Mouse (Mus musculus) heart, postnatal 0 days (tissue): ENCODE data around the gene Foxr1. TPM values are rescaled to one million over a fixed set of nuclear protein-coding genes. Genes with fewer than 3 reads are reported as not detected.

Experiments used
- ATAC-seq: fragments of 200-750 bp; cut with Nextera tagmentation; 2 replicates; pipeline ENCODE4 v1.8.0; 2017; ENCODE audit warnings: low read depth, moderate number of reproducible peaks, moderate library complexity; ENCODE audit not compliant: insufficient read depth
- DNase-seq: peaks from one replicate; pipeline ENCODE4 v3.0.0-alpha.2; 2016; ENCODE audit warnings: low spot score
- H3K27ac ChIP-seq: fragments of 300-500 bp; sonication (generic); 2 replicates; pipeline ENCODE4 v1.5.1; 2014; ENCODE audit warnings: low read depth, mild to moderate bottlenecking
- H3K27me3 ChIP-seq: fragments of 300-500 bp; sonication (generic); 2 replicates; pipeline ENCODE4 v1.6.1; 2014; ENCODE audit warnings: low read length, mixed read lengths; ENCODE audit not compliant: control insufficient read depth, insufficient read depth
- H3K36me3 ChIP-seq: fragments of 300-500 bp; sonication (generic); replicated peaks from 2 replicates; pipeline ENCODE4 v1.6.1; 2014; ENCODE audit warnings: low read length, mixed read lengths; ENCODE audit not compliant: control insufficient read depth, insufficient read depth
- H3K4me1 ChIP-seq: fragments of 300-500 bp; sonication (generic); 2 replicates; pipeline ENCODE4 v1.6.1; 2014; ENCODE audit warnings: antibody characterized with exemption; ENCODE audit not compliant: control insufficient read depth, insufficient read depth
- H3K4me2 ChIP-seq: fragments of 300-500 bp; sonication (generic); 2 replicates; pipeline ENCODE4 v1.6.1; 2014; ENCODE audit warnings: low read depth, mild to moderate bottlenecking, low read length, moderate library complexity
- H3K4me3 ChIP-seq: fragments of 300-500 bp; sonication (generic); 2 replicates; pipeline ENCODE4 v1.5.1; 2014; ENCODE audit warnings: low read depth, low read length
- H3K9ac ChIP-seq: fragments of 300-500 bp; sonication (generic); replicated peaks from 2 replicates; pipeline ENCODE4 v1.6.1; 2014; ENCODE audit warnings: low read depth, low read length, mixed read lengths
- H3K9me3 ChIP-seq: fragments of 300-500 bp; sonication (generic); replicated peaks from 2 replicates; pipeline ENCODE4 v1.6.1; 2016; ENCODE audit warnings: low read length; ENCODE audit not compliant: control insufficient read depth
- CTCF ChIP-seq: IDR thresholded peaks from 2 replicates; pipeline ENCODE4 v1.5.1; 2016; ENCODE audit warnings: antibody characterized with exemption, control low read depth, low read depth
- EP300 ChIP-seq: IDR thresholded peaks from 2 replicates; pipeline ENCODE4 v1.6.1; 2016; ENCODE audit warnings: antibody characterized with exemption, low read depth
- WGBS: fragments of 180-500 bp; shearing (Covaris S2); extraction: QIAGEN DNeasy Blood & Tissue Kit; methylation state at CpG from one replicate; pipeline ENCODE4 v1.1.7; 2014; 5-methylcytosine and 5-hydroxymethylcytosine counted together
- polyA plus RNA-seq: library from polyadenylated mRNA; unstranded; fragments of >200 nt; fragmentation: Nextera tagmentation; extraction: Ambion mirVana; gene quantifications from 2 replicates; pipeline ENCODE4 v1.2.1, GENCODE M21; 2015
- total RNA-seq: library from RNA; depleted of rRNA; stranded (reverse); fragments of >200 nt; gene quantifications from 2 replicates; pipeline ENCODE4 v1.2.3, GENCODE M21; 2014; ENCODE audit warnings: low replicate concordance

The Foxr1 gene
- total and polyA plus RNA-seq, 2 experiments from 2014 or later: not detected

DNA sequence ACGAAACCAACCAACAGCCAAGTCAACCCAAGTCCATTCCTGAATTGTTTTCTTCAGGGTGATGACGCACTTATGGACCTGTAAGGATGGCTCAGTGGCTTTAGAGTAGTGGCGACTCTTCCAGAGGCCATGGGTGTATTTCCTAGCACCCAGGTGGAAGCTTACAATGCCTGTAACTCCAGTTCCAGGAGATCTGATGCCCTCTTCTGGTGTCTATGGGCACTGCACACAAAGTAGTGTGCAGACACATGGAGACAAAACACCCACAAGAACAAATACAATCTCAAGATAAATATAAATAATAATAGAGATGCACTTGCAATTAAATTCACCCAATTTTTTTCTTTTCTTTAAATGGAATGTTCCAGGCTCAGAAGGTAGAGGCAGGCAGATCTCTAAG is 35.0 kb upstream of the Foxr1 start:
- Histone ChIP-seq H3K27ac (no peak overlapping the region), H3K36me3 (no peaks in the 10 kb centered on the region), H3K9me3 (no peaks in the 10 kb centered on the region), H3K4me2 (no peak overlapping the region), H3K9ac (no peak overlapping the region), H3K27me3 (no peaks in the 10 kb centered on the region), H3K4me3 (no peak overlapping the region), H3K4me1 (peaks cover 9% of the 10 kb centered on the region; the same call in 1 of the 2 replicates)
- ATAC-seq (no peak), DNase-seq (no peak)
- no peak for TF ChIP-seq EP300
- TF ChIP-seq CTCF: peak; percentile 16; the same call in 1 of the 2 replicates
- 94% methylated on average over 3 of the region's 3 CpGs for WGBS

DNA sequence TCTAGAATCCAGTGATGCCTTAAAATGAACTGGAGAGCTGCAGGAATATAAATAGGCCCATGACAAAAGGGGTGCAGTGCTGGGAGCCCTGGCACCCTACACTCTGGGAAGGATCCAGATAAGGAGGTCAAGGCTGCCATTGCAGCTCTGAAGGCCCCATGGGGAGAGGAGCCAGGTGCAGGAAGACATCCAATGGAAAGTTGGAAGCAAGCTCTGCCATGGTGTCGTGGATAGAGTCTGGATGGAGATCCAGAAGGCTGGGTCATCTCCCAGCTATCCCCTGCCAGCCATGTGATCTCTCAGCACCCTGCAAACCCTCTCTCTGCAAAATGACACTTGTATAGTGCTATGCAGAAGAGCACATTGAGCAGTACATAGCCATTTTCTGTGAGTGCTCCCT is 33.4 kb upstream of the Foxr1 start:
- WGBS: 15% methylated on average over 1 of the region's 1 CpGs
- Histone ChIP-seq H3K4me1 (peaks cover 9% of the 10 kb centered on the region; the same call in 1 of the 2 replicates), H3K36me3 (no peaks in the 10 kb centered on the region), H3K4me3 (no peak overlapping the region), H3K4me2 (no peak overlapping the region), H3K9ac (no peak overlapping the region), H3K9me3 (no peaks in the 10 kb centered on the region), H3K27me3 (0 out of 2 replicates have a peak, but pooled peaks cover 4% of the 10 kb centered on the region), H3K27ac (no peak overlapping the region)
- no peak for DNase-seq
- ATAC-seq: no peak
- TF ChIP-seq EP300 (no peak), CTCF (no peak)

DNA sequence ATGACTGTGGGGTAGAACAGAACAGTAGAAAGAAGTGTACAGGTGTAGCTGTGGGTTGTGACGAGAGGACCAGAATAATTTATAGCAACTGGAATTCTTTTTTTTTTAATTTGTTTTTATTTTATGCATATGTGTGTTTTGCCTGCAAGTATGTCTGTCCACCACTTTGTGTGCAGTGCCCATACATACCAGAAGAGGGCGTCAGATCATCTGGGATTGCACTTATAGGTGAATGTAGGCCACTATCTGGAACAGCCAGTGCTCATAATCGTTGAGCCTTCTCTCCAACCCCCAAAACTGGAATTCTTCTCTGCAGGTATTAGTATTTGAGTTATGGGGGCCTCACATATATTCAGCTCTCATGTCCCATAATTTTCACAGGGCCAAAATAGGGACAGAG is 32.2 kb upstream of the Foxr1 start:
- no peaks in the 10 kb centered on the region for H3K36me3 ChIP-seq
- no peak overlapping the region for H3K9ac ChIP-seq
- ATAC-seq: no peak
- WGBS: 64% methylated on average over 3 of the region's 3 CpGs
- DNase-seq: no peak
- H3K4me2 ChIP-seq: no peak overlapping the region
- TF ChIP-seq CTCF: 0 out of 2 replicates have a peak, but pooled peaks have one; percentile 2
- TF ChIP-seq EP300: no peak
- no peaks in the 10 kb centered on the region for H3K9me3 ChIP-seq
- peaks cover 8% of the 10 kb centered on the region; the same call in 1 of the 2 replicates for H3K4me1 ChIP-seq
- 0 out of 2 replicates have a peak, but pooled peaks cover 4% of the 10 kb centered on the region for H3K27me3 ChIP-seq
- no peak overlapping the region for H3K4me3 ChIP-seq
- no peak overlapping the region for H3K27ac ChIP-seq

DNA sequence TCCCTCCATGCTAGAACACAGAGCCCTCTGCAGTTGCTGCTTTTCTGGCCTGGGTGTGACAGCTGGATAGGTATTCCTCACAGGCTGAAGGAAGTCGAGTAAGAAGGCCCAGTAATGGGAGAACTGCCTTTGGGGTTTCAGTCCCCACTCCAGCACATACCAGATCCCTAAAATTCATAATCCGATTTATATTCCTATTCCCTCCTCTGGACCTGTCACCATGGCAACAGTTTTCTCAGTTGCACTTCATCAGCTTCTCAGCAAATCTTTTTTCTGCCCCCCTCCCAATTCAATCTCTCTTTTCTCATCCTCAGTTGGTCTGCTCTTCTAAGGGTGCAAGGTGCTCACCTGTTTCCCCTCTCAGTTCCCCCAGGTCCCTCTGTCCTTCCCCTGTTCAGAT is 27.9 kb upstream of the Foxr1 start:
- no peaks in the 10 kb centered on the region for H3K4me1 ChIP-seq
- H3K9ac ChIP-seq: no peak overlapping the region
- H3K27me3 ChIP-seq: 0 out of 2 replicates have a peak, but pooled peaks cover 4% of the 10 kb centered on the region
- H3K4me2 ChIP-seq: no peak overlapping the region
- ATAC-seq (no peak), DNase-seq (no peak)
- H3K27ac ChIP-seq: no peak overlapping the region
- 66% methylated on average over 2 of the region's 2 CpGs for WGBS
- H3K9me3 ChIP-seq: no peaks in the 10 kb centered on the region
- TF ChIP-seq CTCF: no peak
- H3K36me3 ChIP-seq: no peaks in the 10 kb centered on the region
- no peak overlapping the region for H3K4me3 ChIP-seq

DNA sequence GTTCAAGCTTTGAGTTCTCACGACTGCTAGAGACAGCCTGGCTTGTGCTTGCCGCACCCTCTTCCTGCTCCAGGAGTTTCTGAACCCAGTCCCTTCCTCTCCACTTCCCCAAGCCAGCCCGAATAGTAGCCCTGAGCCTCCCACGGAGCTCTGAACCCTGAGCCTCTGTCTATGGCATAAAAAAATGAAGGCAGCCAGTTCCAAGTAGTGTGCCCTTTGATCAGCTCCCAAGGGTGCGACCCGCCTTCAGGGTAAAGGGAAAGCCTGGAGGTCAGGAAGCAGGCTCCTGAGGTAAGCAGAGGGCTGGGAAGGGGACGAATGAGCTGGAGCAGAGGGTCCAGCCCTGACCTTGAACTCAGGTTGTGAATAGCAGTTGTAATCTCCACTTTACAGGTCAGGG is 27.3 kb upstream of the Foxr1 start:
- Histone ChIP-seq H3K9me3 (no peaks in the 10 kb centered on the region), H3K27ac (no peak overlapping the region), H3K36me3 (no peaks in the 10 kb centered on the region), H3K4me1 (no peaks in the 10 kb centered on the region), H3K27me3 (0 out of 2 replicates have a peak, but pooled peaks cover 4% of the 10 kb centered on the region), H3K4me3 (no peak overlapping the region), H3K9ac (no peak overlapping the region), H3K4me2 (no peak overlapping the region)
- DNase-seq (no peak), ATAC-seq (no peak)
- no peak for TF ChIP-seq EP300
- TF ChIP-seq CTCF: no peak
- 50% methylated on average over 7 of the region's 7 CpGs for WGBS

DNA sequence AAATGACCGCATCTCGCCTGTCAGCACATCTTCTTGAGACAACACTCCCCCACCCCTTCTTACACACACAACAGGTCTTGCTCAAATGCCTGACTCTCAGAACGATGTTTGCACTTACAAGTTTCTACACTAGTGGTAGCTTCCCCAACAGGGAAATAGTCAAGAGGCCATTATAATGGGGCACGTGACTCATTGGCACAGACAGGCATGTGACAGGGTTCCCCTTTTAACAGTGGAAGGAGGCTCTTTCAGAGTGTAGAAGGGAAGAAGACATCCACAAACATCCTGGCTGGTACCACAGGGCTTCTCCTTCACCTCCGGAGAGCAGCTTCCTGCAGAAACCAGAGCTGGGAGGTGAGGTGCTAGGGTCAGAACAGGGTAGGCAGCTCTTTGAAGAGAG is 21.0 kb upstream of the Foxr1 start:
- WGBS: 69% methylated on average over 5 of the region's 5 CpGs
- Histone ChIP-seq H3K4me3 (no peak overlapping the region), H3K4me2 (no peak overlapping the region), H3K27me3 (no peaks in the 10 kb centered on the region; the same call in 1 of the 2 replicates), H3K9ac (no peak overlapping the region), H3K9me3 (no peaks in the 10 kb centered on the region), H3K36me3 (no peaks in the 10 kb centered on the region), H3K4me1 (no peaks in the 10 kb centered on the region), H3K27ac (no peak overlapping the region)
- DNase-seq (no peak), ATAC-seq (no peak)
- no peak for TF ChIP-seq EP300
- TF ChIP-seq CTCF: no peak
